Mouse (Mus musculus): Measurements from ENCODE around the gene Abhd17c. TPM values are rescaled to one million over a fixed set of nuclear protein-coding genes. Genes with fewer than 3 reads are reported as not detected.

The Abhd17c gene
- 40.1 TPM for polyA plus RNA-seq (2014; fragmentation: Illumina TruSeq; extraction: RNeasy Lipid Tissue Mini Kit (QIAGEN cat#74804); ENCODE audit: insufficient read depth, low read depth, low replicate concordance)

GRCm38 (mm10) chr7:84151001-84151959 is at the start of gene Abhd17c:
TSS of gene Abhd17c (minus strand) at chr7:84151893.

DNA sequence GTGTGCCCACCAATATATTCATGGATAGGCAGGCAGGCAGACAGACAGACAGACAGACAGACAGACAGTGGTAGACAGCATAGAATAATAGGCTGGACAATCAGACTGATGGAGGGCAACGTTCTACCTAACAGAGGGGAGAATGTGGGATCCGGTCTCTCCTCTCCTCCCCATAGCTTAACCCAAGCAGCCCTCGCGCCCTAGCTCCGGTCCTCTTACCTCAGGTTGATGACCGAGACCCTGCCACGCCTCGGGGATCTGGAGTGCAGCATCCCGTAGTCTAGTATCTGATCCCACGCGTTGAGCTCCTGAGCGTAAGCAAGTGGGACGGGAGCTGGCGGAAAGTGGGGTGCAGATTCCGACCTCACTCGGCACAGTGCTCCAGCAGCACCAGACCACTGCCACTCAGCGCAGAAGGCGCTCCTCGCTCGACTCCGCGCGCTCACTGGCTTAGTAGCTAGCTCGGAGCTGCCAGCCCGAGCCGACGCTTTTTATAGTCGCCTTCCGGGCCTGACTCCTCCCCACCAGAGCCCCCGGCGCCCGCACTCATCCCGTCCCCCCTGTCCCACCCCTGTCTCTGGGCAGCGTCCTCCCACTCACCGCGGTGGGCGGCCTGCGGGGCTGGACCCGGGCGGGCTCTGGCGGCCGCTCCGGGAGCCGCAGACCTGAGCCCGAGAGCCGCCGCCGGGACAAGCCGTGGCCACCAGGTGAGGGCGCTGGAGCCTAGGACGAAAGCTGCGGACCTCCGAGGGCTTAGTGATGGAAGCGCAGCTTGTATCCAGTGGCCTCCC is 65.5 kb downstream of the Abhd17c start, which contains the start of gene Cemip:
Gene Cemip (minus strand): TSS at position 464 of the 791 bp plus-strand sequence.

Other genes with a start within 250 kb of the Abhd17c start
- gene Cemip, start 65.4 kb downstream of the Abhd17c start, polyA plus RNA-seq (2014; fragmentation: Illumina TruSeq; extraction: RNeasy Lipid Tissue Mini Kit (QIAGEN cat#74804); ENCODE audit: insufficient read depth, low read depth, low replicate concordance), result 0.11 TPM